Mouse (Mus musculus) midbrain, embryonic 13.5 days (tissue): ENCODE measurements at regions not wholly inside any gene's neighbourhood (a gene's known extent, or its start where the extent isn't known, plus 50 kb on each side); places are given as distances from the start of the nearest gene placed in this dataset.

Source experiments
- ATAC-seq: fragments of 200-750 bp; cut with Nextera tagmentation; 2 replicates; pipeline ENCODE4 v1.8.0; 2017; ENCODE audit warnings: mild to moderate bottlenecking, moderate TSS enrichment, moderate library complexity
- H3K27ac ChIP-seq: fragments of 300-500 bp; sonication (generic); 2 replicates; pipeline ENCODE4 v1.5.1; 2015; ENCODE audit warnings: inconsistent platforms, mild to moderate bottlenecking, moderate library complexity
- H3K27me3 ChIP-seq: fragments of 300-500 bp; sonication (generic); 2 replicates; pipeline ENCODE4 v1.6.1; 2015; ENCODE audit warnings: mild to moderate bottlenecking, inconsistent platforms
- H3K36me3 ChIP-seq: fragments of 300-500 bp; sonication (generic); 2 replicates; pipeline ENCODE4 v1.6.1; 2015; ENCODE audit warnings: mild to moderate bottlenecking, inconsistent platforms
- H3K4me1 ChIP-seq: fragments of 300-500 bp; sonication (generic); replicated peaks from 2 replicates; pipeline ENCODE4 v1.6.1; 2015; ENCODE audit warnings: inconsistent platforms
- H3K4me2 ChIP-seq: fragments of 300-500 bp; sonication (generic); replicated peaks from 2 replicates; pipeline ENCODE4 v1.6.1; 2015; ENCODE audit warnings: moderate library complexity, mild to moderate bottlenecking, inconsistent platforms
- H3K4me3 ChIP-seq: fragments of 300-500 bp; sonication (generic); replicated peaks from 2 replicates; pipeline ENCODE4 v1.5.1; 2015; ENCODE audit warnings: mild to moderate bottlenecking, inconsistent platforms
- H3K9ac ChIP-seq: fragments of 300-500 bp; sonication (generic); replicated peaks from 2 replicates; pipeline ENCODE4 v1.6.1; 2015; ENCODE audit warnings: mild to moderate bottlenecking, inconsistent platforms
- H3K9me3 ChIP-seq: fragments of 300-500 bp; sonication (generic); 2 replicates; pipeline ENCODE4 v1.6.1; 2016; ENCODE audit warnings: mild to moderate bottlenecking, inconsistent platforms
- whole genome bisulfite sequencing: fragments of 180-500 bp; shearing (Covaris S2); methylation state at CpG from one replicate; pipeline ENCODE4 v1.1.7; 2015; 5-methylcytosine and 5-hydroxymethylcytosine counted together

- ATAC-seq: 0 out of 2 replicates have a peak, but pooled peaks have one; percentile 60
- H3K36me3 ChIP-seq: no peaks in the 10 kb centered on the region
- WGBS: 50% methylated on average over 5 of the region's 5 CpGs
- no peak overlapping the region for H3K27ac ChIP-seq
- H3K4me3 ChIP-seq: no peak overlapping the region
- H3K27me3 ChIP-seq: no peaks in the 10 kb centered on the region
- no peaks in the 10 kb centered on the region for H3K9me3 ChIP-seq
- peaks cover 12% of the 10 kb centered on the region; the same call in 1 of the 2 replicates for H3K4me1 ChIP-seq
- no peak overlapping the region for H3K9ac ChIP-seq
- no peak overlapping the region for H3K4me2 ChIP-seq
Measured at GRCm38 (mm10) chr17:69685625-69686257, 246.6 kb downstream of the Akain1 start.

- Histone ChIP-seq H3K4me3 (no peak overlapping the region), H3K27ac (no peak overlapping the region), H3K36me3 (no peaks in the 10 kb centered on the region), H3K9me3 (no peaks in the 10 kb centered on the region), H3K9ac (no peak overlapping the region), H3K27me3 (no peaks in the 10 kb centered on the region), H3K4me2 (no peak overlapping the region), H3K4me1 (peaks cover 12% of the 10 kb centered on the region; the same call in 1 of the 2 replicates)
- ATAC-seq: no peak
- WGBS: 43% methylated on average over 2 of the region's 2 CpGs
Measured at GRCm38 (mm10) chr17:69686383-69686782, 247.3 kb downstream of the Akain1 start.

- H3K27ac ChIP-seq: no peak overlapping the region
Measured at GRCm38 (mm10) chr17:69695341-69695740, 256.2 kb downstream of the Akain1 start.

GRCm38 (mm10) chr17:69727325-69727724, 241.5 kb upstream of the Dlgap1 start:
- H3K9me3 ChIP-seq: no peaks in the 10 kb centered on the region
- H3K27me3 ChIP-seq: no peaks in the 10 kb centered on the region
- no peak overlapping the region for H3K27ac ChIP-seq
- WGBS: 87% methylated on average over 4 of the region's 4 CpGs
- H3K4me2 ChIP-seq: no peak overlapping the region
- H3K4me1 ChIP-seq: no peaks in the 10 kb centered on the region
- H3K9ac ChIP-seq: no peak overlapping the region
- H3K36me3 ChIP-seq: no peaks in the 10 kb centered on the region
- ATAC-seq: no peak
- no peak overlapping the region for H3K4me3 ChIP-seq

More at GRCm38 (mm10) chr17:69695341-69695740, 256.2 kb downstream of the Akain1 start:
- H3K9me3 ChIP-seq: no peaks in the 10 kb centered on the region
- no peaks in the 10 kb centered on the region for H3K27me3 ChIP-seq
- no peak overlapping the region for H3K9ac ChIP-seq
- H3K36me3 ChIP-seq: no peaks in the 10 kb centered on the region
- H3K4me3 ChIP-seq: no peak overlapping the region
- no peak overlapping the region for H3K4me2 ChIP-seq
- 87% methylated on average over 3 of the region's 3 CpGs for WGBS
- ATAC-seq: no peak
- no peaks in the 10 kb centered on the region for H3K4me1 ChIP-seq

GRCm38 (mm10) chr17:69732981-69733380, 235.9 kb upstream of the Dlgap1 start:
- no peak for ATAC-seq
- Histone ChIP-seq H3K4me2 (no peak overlapping the region), H3K4me1 (no peaks in the 10 kb centered on the region), H3K4me3 (no peak overlapping the region), H3K27ac (no peak overlapping the region), H3K36me3 (no peaks in the 10 kb centered on the region), H3K9ac (no peak overlapping the region), H3K9me3 (no peaks in the 10 kb centered on the region), H3K27me3 (no peaks in the 10 kb centered on the region)
- WGBS: 92% methylated on average over 11 of the region's 11 CpGs

- Histone ChIP-seq H3K9ac (no peak overlapping the region), H3K36me3 (no peaks in the 10 kb centered on the region), H3K9me3 (no peaks in the 10 kb centered on the region), H3K27me3 (no peaks in the 10 kb centered on the region), H3K4me2 (no peak overlapping the region), H3K4me3 (no peak overlapping the region), H3K4me1 (no peaks in the 10 kb centered on the region), H3K27ac (no peak overlapping the region)
- WGBS: 76% methylated on average over 4 of the region's 4 CpGs
- ATAC-seq: no peak
Measured at GRCm38 (mm10) chr17:69736379-69737096, 232.3 kb upstream of the Dlgap1 start.

- H3K36me3 ChIP-seq: no peaks in the 10 kb centered on the region
- 0 out of 2 replicates have a peak, but pooled peaks cover 2% of the 10 kb centered on the region for H3K4me1 ChIP-seq
- H3K4me3 ChIP-seq: no peak overlapping the region
- no peak overlapping the region for H3K9ac ChIP-seq
- no peak overlapping the region for H3K27ac ChIP-seq
- H3K9me3 ChIP-seq: no peaks in the 10 kb centered on the region
- H3K27me3 ChIP-seq: no peaks in the 10 kb centered on the region
- 65% methylated on average over 8 of the region's 8 CpGs for WGBS
- 0 out of 2 replicates have a peak, but pooled peaks have one; percentile 50 for ATAC-seq
- H3K4me2 ChIP-seq: no peak overlapping the region
Measured at GRCm38 (mm10) chr17:69769002-69769421, 199.9 kb upstream of the Dlgap1 start.

- 0 out of 2 replicates have a peak, but pooled peaks cover 2% of the 10 kb centered on the region for H3K4me1 ChIP-seq
- no peak for ATAC-seq
- no peak overlapping the region for H3K27ac ChIP-seq
- H3K4me3 ChIP-seq: no peak overlapping the region
- 80% methylated on average over 4 of the region's 4 CpGs for WGBS
- H3K9ac ChIP-seq: no peak overlapping the region
- H3K36me3 ChIP-seq: no peaks in the 10 kb centered on the region
- no peaks in the 10 kb centered on the region for H3K9me3 ChIP-seq
- no peak overlapping the region for H3K4me2 ChIP-seq
- no peaks in the 10 kb centered on the region for H3K27me3 ChIP-seq
Measured at GRCm38 (mm10) chr17:69770046-69770445, 198.8 kb upstream of the Dlgap1 start.

- Histone ChIP-seq H3K27me3 (no peaks in the 10 kb centered on the region), H3K9ac (no peak overlapping the region), H3K4me1 (no peaks in the 10 kb centered on the region), H3K4me2 (no peak overlapping the region), H3K36me3 (no peaks in the 10 kb centered on the region), H3K27ac (no peak overlapping the region), H3K4me3 (no peak overlapping the region), H3K9me3 (no peaks in the 10 kb centered on the region)
- ATAC-seq: no peak
- 88% methylated on average over 1 of the region's 1 CpGs for WGBS
Measured at GRCm38 (mm10) chr17:69781201-69781600, 187.7 kb upstream of the Dlgap1 start.

- no peaks in the 10 kb centered on the region for H3K27me3 ChIP-seq
- 82% methylated on average over 3 of the region's 3 CpGs for WGBS
- H3K4me3 ChIP-seq: no peak overlapping the region
- no peak overlapping the region for H3K4me2 ChIP-seq
- H3K9me3 ChIP-seq: no peaks in the 10 kb centered on the region
- H3K27ac ChIP-seq: no peak overlapping the region
- H3K9ac ChIP-seq: no peak overlapping the region
- no peaks in the 10 kb centered on the region for H3K36me3 ChIP-seq
- no peaks in the 10 kb centered on the region for H3K4me1 ChIP-seq
- ATAC-seq: no peak
Measured at GRCm38 (mm10) chr17:69786985-69787384, 181.9 kb upstream of the Dlgap1 start.

- no peak for ATAC-seq
- Histone ChIP-seq H3K4me3 (no peak overlapping the region), H3K4me1 (no peaks in the 10 kb centered on the region), H3K27me3 (no peaks in the 10 kb centered on the region), H3K9ac (no peak overlapping the region), H3K27ac (no peak overlapping the region), H3K36me3 (no peaks in the 10 kb centered on the region), H3K9me3 (no peaks in the 10 kb centered on the region), H3K4me2 (no peak overlapping the region)
- WGBS: 81% methylated on average over 5 of the region's 5 CpGs
Measured at GRCm38 (mm10) chr17:69821473-69821872, 147.4 kb upstream of the Dlgap1 start.

GRCm38 (mm10) chr17:69821901-69822300, 147.0 kb upstream of the Dlgap1 start:
- Histone ChIP-seq H3K27ac (no peak overlapping the region), H3K4me2 (no peak overlapping the region), H3K9ac (no peak overlapping the region), H3K4me1 (no peaks in the 10 kb centered on the region), H3K27me3 (no peaks in the 10 kb centered on the region), H3K36me3 (no peaks in the 10 kb centered on the region), H3K4me3 (no peak overlapping the region), H3K9me3 (no peaks in the 10 kb centered on the region)
- ATAC-seq: no peak
- 76% methylated on average over 2 of the region's 2 CpGs for WGBS
